Mouse (Mus musculus) 3T3-L1 (cell line): Measurements from ENCODE around the gene Aco1.

Source experiments
- DNase-seq: peaks from one replicate; pipeline ENCODE4 v3.0.0-alpha.2; 2015; ENCODE audit warnings: low read depth, low spot score

The Aco1 gene

GRCm38 (mm10) chr4:40207701-40208100 is 64.8 kb downstream of the Aco1 start:
- no peak for DNase-seq

- no peak for DNase-seq
Measured at GRCm38 (mm10) chr4:40212177-40212576, 69.3 kb downstream of the Aco1 start.

- DNase-seq = peak; percentile 31
Measured at GRCm38 (mm10) chr4:40217910-40218309, 75.0 kb downstream of the Aco1 start.

GRCm38 (mm10) chr4:40218382-40218781 is 75.5 kb downstream of the Aco1 start:
- DNase-seq = peak; percentile 65

GRCm38 (mm10) chr4:40220437-40220836 is 77.6 kb downstream of the Aco1 start:
- DNase-seq = no peak

GRCm38 (mm10) chr4:40221004-40221760 is 78.3 kb downstream of the Aco1 start:
- DNase-seq = no peak

- DNase-seq = no peak
Measured at GRCm38 (mm10) chr4:40221876-40222585, 79.2 kb downstream of the Aco1 start.

GRCm38 (mm10) chr4:40226095-40226494 is 83.2 kb downstream of the Aco1 start:
- DNase-seq = no peak

- DNase-seq = no peak
Measured at GRCm38 (mm10) chr4:40227131-40227530, 84.2 kb downstream of the Aco1 start.

GRCm38 (mm10) chr4:40227886-40228285 is 85.0 kb downstream of the Aco1 start:
- DNase-seq = no peak

GRCm38 (mm10) chr4:40229723-40230122 is 86.8 kb downstream of the Aco1 start:
- DNase-seq = no peak

- DNase-seq = no peak
Measured at GRCm38 (mm10) chr4:40233062-40233664, 90.3 kb downstream of the Aco1 start.

GRCm38 (mm10) chr4:40234256-40234655 is 91.4 kb downstream of the Aco1 start:
- DNase-seq = no peak

GRCm38 (mm10) chr4:40236829-40237228 is 93.9 kb downstream of the Aco1 start:
- no peak for DNase-seq

GRCm38 (mm10) chr4:40238483-40239408 is 95.9 kb downstream of the Aco1 start:
- DNase-seq = peak; percentile 81

GRCm38 (mm10) chr4:40239409-40240271 is 96.8 kb downstream of the Aco1 start, which contains the start of gene Ddx58:
TSS of gene Ddx58 (minus strand) at chr4:40239828.
- DNase-seq = peak; percentile 68

- peak; percentile 20 for DNase-seq
Measured at GRCm38 (mm10) chr4:40240272-40240744, 97.4 kb downstream of the Aco1 start.

- DNase-seq = no peak
Measured at GRCm38 (mm10) chr4:40241928-40242327, 99.0 kb downstream of the Aco1 start.

GRCm38 (mm10) chr4:40243006-40243405 is 100.1 kb downstream of the Aco1 start:
- no peak for DNase-seq

GRCm38 (mm10) chr4:40244035-40244434 is 101.2 kb downstream of the Aco1 start:
- no peak for DNase-seq
